Mouse (Mus musculus) limb, embryonic 11.5 days (tissue): ENCODE measurements around the gene Asb5. TPM values are rescaled to one million over a fixed set of nuclear protein-coding genes. Genes with fewer than 3 reads are reported as not detected.

Experiments used
- ATAC-seq: fragments of 200-750 bp; cut with Nextera tagmentation; 2 replicates; pipeline ENCODE4 v1.8.0; 2017; ENCODE audit warnings: low read depth; ENCODE audit not compliant: insufficient number of reproducible peaks, low FRiP score, low TSS enrichment
- DNase-seq: peaks from one replicate; pipeline ENCODE4 v3.0.0-alpha.2; 2015; ENCODE audit warnings: low spot score
- H3K27ac ChIP-seq: fragments of 300-500 bp; sonication (generic); replicated peaks from 2 replicates; pipeline ENCODE4 v1.5.1; 2014; ENCODE audit warnings: low read depth, mild to moderate bottlenecking, low read length
- H3K27me3 ChIP-seq: fragments of 300-500 bp; sonication (generic); 2 replicates; pipeline ENCODE4 v1.6.1; 2014; ENCODE audit warnings: mild to moderate bottlenecking, low read length, mixed read lengths; ENCODE audit not compliant: control insufficient read depth, insufficient read depth
- H3K36me3 ChIP-seq: fragments of 300-500 bp; sonication (generic); 2 replicates; pipeline ENCODE4 v1.6.1; 2014; ENCODE audit warnings: mild to moderate bottlenecking, low read length, moderate library complexity, mixed read lengths; ENCODE audit not compliant: control insufficient read depth, insufficient read depth
- H3K4me1 ChIP-seq: fragments of 300-500 bp; sonication (generic); 2 replicates; pipeline ENCODE4 v1.6.1; 2014; ENCODE audit warnings: low read length, mixed read lengths; ENCODE audit not compliant: control insufficient read depth, insufficient read depth
- H3K4me2 ChIP-seq: fragments of 300-500 bp; sonication (generic); 2 replicates; pipeline ENCODE4 v1.6.1; 2014; ENCODE audit warnings: low read depth, mild to moderate bottlenecking, moderate library complexity; ENCODE audit not compliant: severe bottlenecking
- H3K4me3 ChIP-seq: fragments of 300-500 bp; sonication (generic); 2 replicates; pipeline ENCODE4 v1.5.1; 2014; ENCODE audit warnings: low read depth, low read length
- H3K9ac ChIP-seq: fragments of 300-500 bp; sonication (generic); 2 replicates; pipeline ENCODE4 v1.6.1; 2014; ENCODE audit warnings: mild to moderate bottlenecking, low read length
- H3K9me3 ChIP-seq: fragments of 300-500 bp; sonication (generic); 2 replicates; pipeline ENCODE4 v1.6.1; 2016; ENCODE audit warnings: low read length; ENCODE audit not compliant: control insufficient read depth
- WGBS: fragments of 180-500 bp; shearing (Covaris S2); extraction: QIAGEN DNeasy Blood & Tissue Kit; methylation state at CpG from one replicate; pipeline ENCODE4 v1.1.7; 2014; 5-methylcytosine and 5-hydroxymethylcytosine counted together
- polyA plus RNA-seq: library from polyadenylated mRNA; unstranded; fragments of >200 nt; fragmentation: Nextera tagmentation; extraction: Ambion mirVana; gene quantifications from 2 replicates; pipeline ENCODE4 v1.2.1, GENCODE M21; 2014

Asb5 gene
- polyA plus RNA-seq, 1 experiment from 2014 or later = 7.5 TPM

GRCm38 (mm10) chr8:54554921-54555320 is 25.5 kb downstream of the Asb5 start:
- no peaks in the 10 kb centered on the region for H3K36me3 ChIP-seq
- ATAC-seq (no peak), DNase-seq (no peak)
- no peaks in the 10 kb centered on the region for H3K9me3 ChIP-seq
- H3K27me3 ChIP-seq = no peaks in the 10 kb centered on the region
- H3K9ac ChIP-seq = no peak overlapping the region
- H3K4me1 ChIP-seq = no peaks in the 10 kb centered on the region
- 87% methylated on average over 2 of the region's 2 CpGs for WGBS
- H3K4me3 ChIP-seq = no peak overlapping the region
- H3K4me2 ChIP-seq = no peak overlapping the region
- H3K27ac ChIP-seq = no peak overlapping the region

GRCm38 (mm10) chr8:54562137-54562536 is 32.8 kb downstream of the Asb5 start:
- H3K4me1 ChIP-seq = no peaks in the 10 kb centered on the region

GRCm38 (mm10) chr8:54565181-54565580 is 35.8 kb downstream of the Asb5 start:
- WGBS = 90% methylated on average over 1 of the region's 1 CpGs

More at GRCm38 (mm10) chr8:54562137-54562536, 32.8 kb downstream of the Asb5 start:
- DNase-seq (no peak), ATAC-seq (no peak)
- Histone ChIP-seq H3K4me2 (no peak overlapping the region), H3K36me3 (no peaks in the 10 kb centered on the region), H3K27ac (no peak overlapping the region), H3K4me3 (no peak overlapping the region), H3K9me3 (no peaks in the 10 kb centered on the region), H3K9ac (no peak overlapping the region), H3K27me3 (no peaks in the 10 kb centered on the region)
- WGBS = 84% methylated on average over 4 of the region's 4 CpGs

GRCm38 (mm10) chr8:54565603-54566260 is 36.4 kb downstream of the Asb5 start:
- no peak overlapping the region for H3K27ac ChIP-seq
- H3K9ac ChIP-seq = no peak overlapping the region

More at GRCm38 (mm10) chr8:54565181-54565580, 35.8 kb downstream of the Asb5 start:
- no peaks in the 10 kb centered on the region for H3K4me1 ChIP-seq
- H3K9me3 ChIP-seq = no peaks in the 10 kb centered on the region
- ATAC-seq (no peak), DNase-seq (no peak)
- no peak overlapping the region for H3K27ac ChIP-seq
- H3K36me3 ChIP-seq = no peaks in the 10 kb centered on the region
- no peak overlapping the region for H3K9ac ChIP-seq
- H3K27me3 ChIP-seq = no peaks in the 10 kb centered on the region
- no peak overlapping the region for H3K4me2 ChIP-seq
- no peak overlapping the region for H3K4me3 ChIP-seq

GRCm38 (mm10) chr8:54567168-54567567 is 37.8 kb downstream of the Asb5 start:
- H3K4me3 ChIP-seq = no peak overlapping the region
- no peak overlapping the region for H3K4me2 ChIP-seq
- 85% methylated on average over 2 of the region's 2 CpGs for WGBS

More at GRCm38 (mm10) chr8:54565603-54566260, 36.4 kb downstream of the Asb5 start:
- Histone ChIP-seq H3K4me1 (0 out of 2 replicates have a peak, but pooled peaks cover 2% of the 10 kb centered on the region), H3K27me3 (no peaks in the 10 kb centered on the region), H3K36me3 (no peaks in the 10 kb centered on the region), H3K4me3 (no peak overlapping the region), H3K9me3 (no peaks in the 10 kb centered on the region), H3K4me2 (no peak overlapping the region)
- DNase-seq (no peak), ATAC-seq (no peak)
- 87% methylated on average over 7 of the region's 7 CpGs for WGBS

GRCm38 (mm10) chr8:54570618-54571609 is 41.5 kb downstream of the Asb5 start:
- no peak overlapping the region for H3K27ac ChIP-seq
- no peak for ATAC-seq
- no peak overlapping the region for H3K4me2 ChIP-seq
- H3K27me3 ChIP-seq = no peaks in the 10 kb centered on the region
- no peak for DNase-seq
- no peak overlapping the region for H3K4me3 ChIP-seq
- 55% methylated on average over 15 of the region's 15 CpGs for WGBS
- no peaks in the 10 kb centered on the region for H3K36me3 ChIP-seq
- H3K9me3 ChIP-seq = no peaks in the 10 kb centered on the region
- 0 out of 2 replicates have a peak, but pooled peaks cover 2% of the 10 kb centered on the region for H3K4me1 ChIP-seq
- no peak overlapping the region for H3K9ac ChIP-seq

More at GRCm38 (mm10) chr8:54567168-54567567, 37.8 kb downstream of the Asb5 start:
- H3K36me3 ChIP-seq = no peaks in the 10 kb centered on the region
- no peak overlapping the region for H3K9ac ChIP-seq
- DNase-seq = no peak
- no peak for ATAC-seq
- no peaks in the 10 kb centered on the region for H3K9me3 ChIP-seq
- H3K27me3 ChIP-seq = no peaks in the 10 kb centered on the region
- 0 out of 2 replicates have a peak, but pooled peaks cover 2% of the 10 kb centered on the region for H3K4me1 ChIP-seq
- no peak overlapping the region for H3K27ac ChIP-seq

- Histone ChIP-seq H3K9ac (no peak overlapping the region), H3K27ac (no peak overlapping the region), H3K36me3 (no peaks in the 10 kb centered on the region), H3K4me2 (no peak overlapping the region), H3K4me3 (no peak overlapping the region), H3K4me1 (no peaks in the 10 kb centered on the region), H3K27me3 (no peaks in the 10 kb centered on the region), H3K9me3 (no peaks in the 10 kb centered on the region)
- WGBS = 82% methylated on average over 3 of the region's 3 CpGs
- DNase-seq (no peak), ATAC-seq (no peak)
Observed at GRCm38 (mm10) chr8:54581436-54581835, 52.1 kb downstream of the Asb5 start.

GRCm38 (mm10) chr8:54582886-54583285 is 53.5 kb downstream of the Asb5 start:
- ATAC-seq (no peak), DNase-seq (no peak)
- H3K9me3 ChIP-seq = no peaks in the 10 kb centered on the region
- H3K36me3 ChIP-seq = no peaks in the 10 kb centered on the region
- WGBS = 35% methylated on average over 1 of the region's 1 CpGs
- no peak overlapping the region for H3K9ac ChIP-seq
- H3K4me2 ChIP-seq = no peak overlapping the region
- H3K27me3 ChIP-seq = no peaks in the 10 kb centered on the region
- no peak overlapping the region for H3K27ac ChIP-seq
- no peaks in the 10 kb centered on the region for H3K4me1 ChIP-seq
- H3K4me3 ChIP-seq = no peak overlapping the region
